Mouse (Mus musculus) spleen, adult 2 months (tissue): ENCODE results near the gene E2f3.

ENCODE experiments used
- CTCF ChIP-seq: fragments of 200-500 bp; IDR thresholded peaks from 2 replicates; pipeline ENCODE4 v1.5.1; 2011; ENCODE audit warnings: mild to moderate bottlenecking, inconsistent platforms; ENCODE audit not compliant: insufficient read depth, insufficient read length, insufficient replicate concordance; ENCODE audit errors: extremely low read depth
- POLR2A ChIP-seq: fragments of 200-500 bp; IDR thresholded peaks from 2 replicates; pipeline ENCODE4 v1.6.1; 2011; ENCODE audit warnings: low read depth, low read length, inconsistent platforms

DNA sequence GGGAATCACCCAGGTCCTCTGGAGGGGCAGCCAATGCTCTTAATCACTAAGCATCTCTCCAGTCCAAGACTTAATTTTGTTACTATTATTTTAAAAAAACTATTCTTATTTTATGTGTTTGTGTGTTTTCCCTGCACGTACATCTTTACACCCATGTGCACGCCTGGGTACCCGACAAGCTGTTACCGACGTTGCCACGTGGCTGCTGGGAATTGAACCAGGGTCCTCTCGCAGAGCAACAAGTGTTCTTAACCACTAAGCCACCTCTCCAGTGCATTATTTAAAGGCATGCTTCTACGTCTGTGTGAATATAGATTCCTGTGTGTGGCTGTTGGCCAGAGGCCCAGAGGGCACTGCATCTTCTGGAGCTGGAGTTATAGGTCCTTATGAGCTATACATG, 73.6 kb downstream of the E2f3 start:
- TF ChIP-seq CTCF, result no peak
- no peak for TF ChIP-seq POLR2A
